Mouse (Mus musculus): Measurements from ENCODE around the gene Fmo1.
A peak's percentile ranks its signal among the peaks of the same experiment; 100 is the strongest.

DNA sequence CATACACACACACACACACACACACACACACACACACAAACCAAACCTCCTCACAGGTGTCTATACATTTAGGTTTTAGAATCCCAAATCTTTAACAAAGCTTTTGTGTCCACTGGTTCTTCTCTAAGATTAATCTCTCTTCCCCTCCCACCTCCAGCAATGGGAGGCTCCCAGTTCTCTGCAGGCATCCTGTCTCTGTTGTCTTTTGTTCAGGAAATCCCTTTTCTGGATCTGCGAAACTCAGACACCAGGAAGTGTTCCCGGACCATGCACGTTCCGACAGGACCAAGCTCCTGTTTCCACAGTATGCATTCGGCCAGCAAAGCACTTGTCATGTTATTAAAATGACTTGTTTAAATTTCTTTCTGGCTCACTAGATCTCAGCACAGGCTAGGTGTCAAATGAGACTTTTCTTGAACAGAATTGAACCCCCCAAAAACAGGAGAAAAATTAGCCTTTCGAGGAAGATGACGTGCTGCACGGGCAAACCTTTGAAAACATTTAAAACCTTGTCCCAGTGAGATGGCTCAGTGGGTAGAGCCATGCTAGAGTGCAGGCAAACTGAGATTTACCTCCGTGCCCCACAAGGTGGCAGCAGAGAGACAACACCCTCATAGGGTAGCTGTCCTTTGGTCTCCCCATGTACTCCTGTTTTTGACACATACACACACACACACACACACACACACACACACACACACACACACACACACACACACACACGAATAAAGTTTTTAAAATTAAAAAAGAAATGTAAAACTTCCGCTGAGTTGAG lies 13.4 kb upstream of the Fmo1 start:
- TF ChIP-seq CTCF (IDR thresholded peaks at IDR 0.05; ENCODE audit: borderline replicate concordance, insufficient read depth, low read depth, low read length), result peak; percentile 46; the same call in 1 of the 2 replicates
- no peak for TF ChIP-seq POLR2A (IDR thresholded peaks at IDR 0.05; ENCODE audit: borderline replicate concordance, insufficient read depth, low read length)
